Mouse (Mus musculus) bone marrow macrophage, adult 2 months (primary cell): ENCODE data around the gene Pdzk1.

Experiments
- CTCF ChIP-seq: IDR thresholded peaks from 2 replicates; pipeline ENCODE4 v1.5.1; 2012; ENCODE audit warnings: low read depth, mild to moderate bottlenecking, low read length, moderate library complexity
- POLR2A ChIP-seq: IDR thresholded peaks from 2 replicates; pipeline ENCODE4 v1.6.1; 2012; ENCODE audit warnings: mild to moderate bottlenecking, low read depth, low read length, borderline replicate concordance

DNA sequence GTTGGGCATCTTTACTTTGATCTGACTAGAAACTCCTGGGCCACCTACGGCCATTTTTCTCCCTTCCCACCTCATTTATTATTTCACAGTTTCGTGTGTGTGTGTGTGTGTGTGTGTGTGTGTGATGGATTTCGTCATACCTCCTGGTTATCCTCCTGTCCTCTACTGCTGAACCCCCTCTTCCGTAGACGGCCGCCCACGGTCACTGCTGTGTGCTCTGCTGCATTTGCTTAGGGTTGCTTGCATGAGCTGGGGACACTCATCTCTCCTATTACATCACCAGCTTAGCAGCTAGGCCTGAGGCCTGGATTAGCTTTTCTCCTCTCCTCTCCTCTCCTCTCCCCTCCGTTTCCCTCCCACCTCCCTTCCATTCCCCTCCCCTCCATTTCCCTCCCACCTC, 19.4 kb downstream of the Pdzk1 start:
- no peak for TF ChIP-seq POLR2A
- TF ChIP-seq CTCF = no peak
